Mouse (Mus musculus): Measurements from ENCODE around the gene Lpo. TPM values are rescaled to one million over a fixed set of nuclear protein-coding genes. Genes with fewer than 3 reads are reported as not detected.
"Not testable (repeated sequence)": the region's sequence is repeated elsewhere in the genome, so short reads cannot be mapped to it uniquely, and the experiment has no call there.

Gene Lpo
- total RNA-seq (2015): 0.05 TPM in 1 of 2 replicates, not detected in the other
- total RNA-seq (2017): 0.03 TPM in 1 of 2 replicates, not detected in the other

- ATAC-seq (replicated peaks; ENCODE audit: poor library complexity): no peak
These were observed at the start of gene Lpo for GRCm38 (mm10) chr11:87828239-87828900. Gene Lpo, minus strand, starts transcription at chr11:87828289.

GRCm38 (mm10) chr11:87875436-87875835, 47.3 kb upstream of the Lpo start, which contains the start of gene Epx:
Gene Epx, minus strand, starts transcription at chr11:87875536.
- no peak for ATAC-seq (replicated peaks; ENCODE audit: poor library complexity)

GRCm38 (mm10) chr11:87871766-87872165, 43.7 kb upstream of the Lpo start:
- ATAC-seq (replicated peaks; ENCODE audit: poor library complexity): no peak

GRCm38 (mm10) chr11:87870096-87870495, 42.0 kb upstream of the Lpo start:
- no peak for ATAC-seq (replicated peaks; ENCODE audit: poor library complexity)

- ATAC-seq (replicated peaks; ENCODE audit: poor library complexity): not testable (repeated sequence)
These were observed 38.8 kb upstream of the Lpo start for GRCm38 (mm10) chr11:87866891-87867290.

GRCm38 (mm10) chr11:87862805-87863204, 34.7 kb upstream of the Lpo start:
- no peak for ATAC-seq (replicated peaks; ENCODE audit: poor library complexity)

- no peak for ATAC-seq (replicated peaks; ENCODE audit: poor library complexity)
These were observed 32.3 kb upstream of the Lpo start for GRCm38 (mm10) chr11:87860426-87860825.

GRCm38 (mm10) chr11:87859273-87859672, 31.2 kb upstream of the Lpo start:
- ATAC-seq (replicated peaks; ENCODE audit: poor library complexity): no peak

- no peak for ATAC-seq (replicated peaks; ENCODE audit: poor library complexity)
These were observed 26.5 kb upstream of the Lpo start for GRCm38 (mm10) chr11:87854550-87854949.

- peak; percentile 20; the same call in 1 of the 2 replicates for ATAC-seq (replicated peaks; ENCODE audit: poor library complexity)
These were observed 25.5 kb upstream of the Lpo start for GRCm38 (mm10) chr11:87853597-87853954.

- ATAC-seq (replicated peaks; ENCODE audit: poor library complexity): peak; percentile 100
These were observed 24.9 kb upstream of the Lpo start, which contains the start of gene Mks1 for GRCm38 (mm10) chr11:87852690-87853596. Gene Mks1, plus strand, starts transcription at chr11:87853215.

GRCm38 (mm10) chr11:87847884-87848283, 19.8 kb upstream of the Lpo start:
- no peak for ATAC-seq (replicated peaks; ENCODE audit: poor library complexity)

- no peak for ATAC-seq (replicated peaks; ENCODE audit: poor library complexity)
These were observed 19.0 kb upstream of the Lpo start for GRCm38 (mm10) chr11:87846968-87847600.

GRCm38 (mm10) chr11:87841436-87841835, 13.3 kb upstream of the Lpo start:
- no peak for ATAC-seq (replicated peaks; ENCODE audit: poor library complexity)

- no peak for ATAC-seq (replicated peaks; ENCODE audit: poor library complexity)
These were observed 12.6 kb upstream of the Lpo start for GRCm38 (mm10) chr11:87840676-87841075.

GRCm38 (mm10) chr11:87821502-87821901, 6.6 kb downstream of the Lpo start:
- no peak for ATAC-seq (replicated peaks; ENCODE audit: poor library complexity)

GRCm38 (mm10) chr11:87817443-87817773, 10.7 kb downstream of the Lpo start:
- ATAC-seq (replicated peaks; ENCODE audit: poor library complexity): no peak

GRCm38 (mm10) chr11:87816707-87817442, 11.2 kb downstream of the Lpo start:
- peak; percentile 75 for ATAC-seq (replicated peaks; ENCODE audit: poor library complexity)

- no peak for ATAC-seq (replicated peaks; ENCODE audit: poor library complexity)
These were observed 13.3 kb downstream of the Lpo start for GRCm38 (mm10) chr11:87814831-87815230.

- ATAC-seq (replicated peaks; ENCODE audit: poor library complexity): peak; percentile 32
These were observed 16.7 kb downstream of the Lpo start for GRCm38 (mm10) chr11:87811396-87811795.

- peak; percentile 22 for ATAC-seq (replicated peaks; ENCODE audit: poor library complexity)
These were observed 19.9 kb downstream of the Lpo start for GRCm38 (mm10) chr11:87808236-87808635.
